Mouse (Mus musculus): ENCODE measurements around the gene Zfp672. TPM values are rescaled to one million over a fixed set of nuclear protein-coding genes. Genes with fewer than 3 reads are reported as not detected.

The Zfp672 gene
- total and polyA plus RNA-seq, 3 experiments, result 22.6 to 39.5 TPM; not detected in 1

GRCm38 (mm10) chr11:58346745-58347144, 16.6 kb upstream of the Zfp672 start:
- no peaks in the 10 kb centered on the region for H3K9me3 ChIP-seq (replicated peaks; ENCODE audit: insufficient read depth, low read length)

GRCm38 (mm10) chr11:58334746-58335145, 4.6 kb upstream of the Zfp672 start:
- no peak overlapping the region for H3K27ac ChIP-seq (ENCODE audit: control insufficient read depth, low read depth, low read length)
- H3K36me3 ChIP-seq (ENCODE audit: control insufficient read depth in 1 of 2, insufficient read depth in 2 of 2, low read length in 2 of 2), result peaks cover 5 to 10% of the 10 kb centered on the region in 2 experiments
- H3K9me3 ChIP-seq (replicated peaks; ENCODE audit: insufficient read depth, low read length), result no peaks in the 10 kb centered on the region
- no peak overlapping the region for H3K9ac ChIP-seq (ENCODE audit: control insufficient read depth, low read depth, low read length, poor library complexity, severe bottlenecking)
- no peaks in the 10 kb centered on the region for H3K27me3 ChIP-seq (ENCODE audit: control insufficient read depth in 1 of 2, insufficient read depth in 2 of 2, low read length in 2 of 2)
- no peak for DNase-seq (ENCODE audit: low read depth, low spot score)
- no peak for TF ChIP-seq HCFC1 (IDR thresholded peaks at IDR 0.05; ENCODE audit: low read depth, low read length)
- no peak for TF ChIP-seq USF1 (IDR thresholded peaks at IDR 0.05; ENCODE audit: low read depth, low read length)
- no peak for TF ChIP-seq EP300 (IDR thresholded peaks at IDR 0.05; ENCODE audit: low read depth in 1 of 2, low read length in 2 of 2)
- no peak for TF ChIP-seq ZC3H11A (IDR thresholded peaks at IDR 0.05; ENCODE audit: low read depth, low read length)
- TF ChIP-seq MEF2A (IDR thresholded peaks at IDR 0.05; ENCODE audit: extremely low read depth, insufficient replicate concordance, low read depth, low read length, poor library complexity, severe bottlenecking), result no peak
- no peak for TF ChIP-seq ELF1 (IDR thresholded peaks at IDR 0.05; ENCODE audit: low read depth, low read length)
- no peak for TF ChIP-seq NELFE (IDR thresholded peaks at IDR 0.05; ENCODE audit: low read depth, low read length)
- TF ChIP-seq CHD2 (IDR thresholded peaks at IDR 0.05; ENCODE audit: low read length), result no peak
- no peak for TF ChIP-seq CHD1 (IDR thresholded peaks at IDR 0.05; ENCODE audit: low read depth, low read length)
- no peak for TF ChIP-seq ETS1 (IDR thresholded peaks at IDR 0.05; ENCODE audit: low read depth, low read length)
- no peak for TF ChIP-seq E2F4 (IDR thresholded peaks at IDR 0.05; ENCODE audit: borderline replicate concordance, low read depth, low read length)
- no peak for TF ChIP-seq ZMIZ1 (IDR thresholded peaks at IDR 0.05; ENCODE audit: low read depth, low read length)
- TF ChIP-seq MXI1 (IDR thresholded peaks at IDR 0.05; ENCODE audit: low read depth, low read length), result no peak
- no peak for TF ChIP-seq POLR2A (IDR thresholded peaks at IDR 0.05; ENCODE audit: control insufficient read depth in 1 of 2, insufficient read depth in 1 of 2, low read depth in 1 of 2, low read length in 2 of 2, poor library complexity in 1 of 2)
- no peak overlapping the region for H3K4me3 ChIP-seq (ENCODE audit: control insufficient read depth in 1 of 2, insufficient read depth in 1 of 2, low read depth in 2 of 2, low read length in 2 of 2)
- peaks cover 0 to 9% of the 10 kb centered on the region in 2 experiments; a peak in 1 of 4 replicates for H3K4me1 ChIP-seq (ENCODE audit: control insufficient read depth in 1 of 2, insufficient read depth in 2 of 2, low read length in 2 of 2)
- peaks cover 21% of the 10 kb centered on the region for H3K79me2 ChIP-seq (ENCODE audit: control insufficient read depth, insufficient read depth, low read length, poor library complexity)

More at GRCm38 (mm10) chr11:58346745-58347144, 16.6 kb upstream of the Zfp672 start:
- Histone ChIP-seq H3K36me3 (ENCODE audit: control insufficient read depth in 1 of 2, insufficient read depth in 2 of 2, low read length in 2 of 2) (peaks cover 0 to 8% of the 10 kb centered on the region in 2 experiments; a peak in 3 of 4 replicates), H3K9ac (ENCODE audit: control insufficient read depth, low read depth, low read length, poor library complexity, severe bottlenecking) (no peak overlapping the region), H3K27ac (ENCODE audit: control insufficient read depth, low read depth, low read length) (no peak overlapping the region), H3K27me3 (ENCODE audit: control insufficient read depth in 1 of 2, insufficient read depth in 2 of 2, low read length in 2 of 2) (no peaks in the 10 kb centered on the region), H3K4me1 (ENCODE audit: control insufficient read depth in 1 of 2, insufficient read depth in 2 of 2, low read length in 2 of 2) (peaks cover 5 to 8% of the 10 kb centered on the region in 2 experiments; a peak in 2 of 4 replicates), H3K4me3 (ENCODE audit: control insufficient read depth in 1 of 2, insufficient read depth in 1 of 2, low read depth in 2 of 2, low read length in 2 of 2) (no peak overlapping the region), H3K79me2 (ENCODE audit: control insufficient read depth, insufficient read depth, low read length, poor library complexity) (no peaks in the 10 kb centered on the region)
- DNase-seq (ENCODE audit: low read depth, low spot score), result no peak
- TF ChIP-seq NELFE (IDR thresholded peaks at IDR 0.05; ENCODE audit: low read depth, low read length), result no peak
- no peak for TF ChIP-seq E2F4 (IDR thresholded peaks at IDR 0.05; ENCODE audit: borderline replicate concordance, low read depth, low read length)
- TF ChIP-seq CHD1 (IDR thresholded peaks at IDR 0.05; ENCODE audit: low read depth, low read length), result no peak
- no peak for TF ChIP-seq POLR2A (IDR thresholded peaks at IDR 0.05; ENCODE audit: control insufficient read depth in 1 of 2, insufficient read depth in 1 of 2, low read depth in 1 of 2, low read length in 2 of 2, poor library complexity in 1 of 2)
- TF ChIP-seq ZKSCAN1 (IDR thresholded peaks at IDR 0.05; ENCODE audit: low read depth, low read length), result no peak
- TF ChIP-seq CTCF (IDR thresholded peaks at IDR 0.05 in 2 of 3, conservative IDR thresholded peaks at IDR 0.05 in 1 of 3; ENCODE audit: control insufficient read depth in 1 of 3, insufficient read depth in 1 of 3, low read depth in 2 of 3, low read length in 3 of 3, poor library complexity in 1 of 3, severe bottlenecking in 1 of 3), result no peak
- TF ChIP-seq ETS1 (IDR thresholded peaks at IDR 0.05; ENCODE audit: low read depth, low read length), result no peak
- TF ChIP-seq MAX (IDR thresholded peaks at IDR 0.05; ENCODE audit: low read length), result no peak
- no peak for TF ChIP-seq NRF1 (IDR thresholded peaks at IDR 0.05; ENCODE audit: insufficient read depth, low read depth, low read length, poor library complexity, severe bottlenecking)
- TF ChIP-seq CHD2 (IDR thresholded peaks at IDR 0.05; ENCODE audit: low read length), result no peak
- no peak for TF ChIP-seq GABPA (IDR thresholded peaks at IDR 0.05; ENCODE audit: low read depth, low read length)
- TF ChIP-seq RCOR1 (IDR thresholded peaks at IDR 0.05; ENCODE audit: low read depth, low read length), result no peak
- TF ChIP-seq MYB (IDR thresholded peaks at IDR 0.05; ENCODE audit: low read depth, low read length), result no peak
- no peak for TF ChIP-seq RAD21 (IDR thresholded peaks at IDR 0.05; ENCODE audit: low read depth, low read length)
- TF ChIP-seq MEF2A (IDR thresholded peaks at IDR 0.05; ENCODE audit: extremely low read depth, insufficient replicate concordance, low read depth, low read length, poor library complexity, severe bottlenecking), result no peak
- no peak for TF ChIP-seq ELF1 (IDR thresholded peaks at IDR 0.05; ENCODE audit: low read depth, low read length)
- no peak for TF ChIP-seq SIN3A (IDR thresholded peaks at IDR 0.05; ENCODE audit: low read length)
- no peak for TF ChIP-seq TAL1 (IDR thresholded peaks at IDR 0.05; ENCODE audit: low read length)
- TF ChIP-seq JUND (IDR thresholded peaks at IDR 0.05; ENCODE audit: low read depth, low read length), result no peak
- no peak for TF ChIP-seq USF2 (IDR thresholded peaks at IDR 0.05; ENCODE audit: borderline replicate concordance in 1 of 2, insufficient read depth in 1 of 2, low read depth in 1 of 2, low read length in 2 of 2)
